Mouse (Mus musculus) thymus, adult 18-20 months (tissue): ENCODE results near the gene Zdhhc19.
"Not testable (repeated sequence)": the region's sequence is repeated elsewhere in the genome, so short reads cannot be mapped to it uniquely, and the experiment has no call there.

Source experiments
- DNase-seq, 2 experiments: peaks; one replicate each; pipeline ENCODE4 v3.0.0; 2022; ENCODE audit warnings: mixed read lengths in 2 of 2

Zdhhc19 gene

GRCm38 (mm10) chr16:32487234-32488111, 8.6 kb upstream of the Zdhhc19 start, which contains the start of gene Slc51a:
Gene Slc51a, minus strand, starts transcription at chr16:32487879.
- no peak for DNase-seq

- no peak for DNase-seq
Measured at GRCm38 (mm10) chr16:32488939-32489338, 7.1 kb upstream of the Zdhhc19 start.

- not testable (repeated sequence) for DNase-seq
Measured at GRCm38 (mm10) chr16:32494371-32494770, 1.7 kb upstream of the Zdhhc19 start.

GRCm38 (mm10) chr16:32498996-32499395, 2.9 kb downstream of the Zdhhc19 start:
- DNase-seq, result no peak

GRCm38 (mm10) chr16:32499430-32500037, 3.5 kb downstream of the Zdhhc19 start:
- DNase-seq, result peak; percentile 64 to 66

GRCm38 (mm10) chr16:32501459-32501858, 5.4 kb downstream of the Zdhhc19 start:
- no peak for DNase-seq

- DNase-seq, result no peak
Measured at GRCm38 (mm10) chr16:32502621-32503335, 6.7 kb downstream of the Zdhhc19 start.

GRCm38 (mm10) chr16:32503633-32504032, 7.6 kb downstream of the Zdhhc19 start:
- no peak for DNase-seq

- DNase-seq, result no peak
Measured at GRCm38 (mm10) chr16:32506298-32506697, 10.2 kb downstream of the Zdhhc19 start.

GRCm38 (mm10) chr16:32506868-32507267, 10.8 kb downstream of the Zdhhc19 start:
- DNase-seq, result no peak

- DNase-seq, result peak; percentile 57 to 59
Measured at GRCm38 (mm10) chr16:32507407-32507806, 11.3 kb downstream of the Zdhhc19 start.

- no peak for DNase-seq
Measured at GRCm38 (mm10) chr16:32508035-32508434, 12.0 kb downstream of the Zdhhc19 start.

GRCm38 (mm10) chr16:32508506-32509065, 12.5 kb downstream of the Zdhhc19 start:
- no peak for DNase-seq

GRCm38 (mm10) chr16:32509066-32509942, 13.2 kb downstream of the Zdhhc19 start:
- no peak for DNase-seq

- DNase-seq, result no peak
Measured at GRCm38 (mm10) chr16:32510399-32511337, 14.6 kb downstream of the Zdhhc19 start.

- no peak for DNase-seq
Measured at GRCm38 (mm10) chr16:32511338-32511734, 15.3 kb downstream of the Zdhhc19 start.

- no peak for DNase-seq
Measured at GRCm38 (mm10) chr16:32511827-32512490, 15.9 kb downstream of the Zdhhc19 start.

- no peak for DNase-seq
Measured at GRCm38 (mm10) chr16:32512921-32513320, 16.9 kb downstream of the Zdhhc19 start.

GRCm38 (mm10) chr16:32513401-32513800, 17.3 kb downstream of the Zdhhc19 start:
- no peak for DNase-seq

GRCm38 (mm10) chr16:32513948-32514347, 17.9 kb downstream of the Zdhhc19 start:
- no peak for DNase-seq
